Mouse (Mus musculus) heart, adult 11 months (tissue): ENCODE measurements around the gene Gm10775.

Experiments used
- DNase-seq: peaks from one replicate; pipeline ENCODE4 v3.0.0; 2022

Gm10775 gene

DNA sequence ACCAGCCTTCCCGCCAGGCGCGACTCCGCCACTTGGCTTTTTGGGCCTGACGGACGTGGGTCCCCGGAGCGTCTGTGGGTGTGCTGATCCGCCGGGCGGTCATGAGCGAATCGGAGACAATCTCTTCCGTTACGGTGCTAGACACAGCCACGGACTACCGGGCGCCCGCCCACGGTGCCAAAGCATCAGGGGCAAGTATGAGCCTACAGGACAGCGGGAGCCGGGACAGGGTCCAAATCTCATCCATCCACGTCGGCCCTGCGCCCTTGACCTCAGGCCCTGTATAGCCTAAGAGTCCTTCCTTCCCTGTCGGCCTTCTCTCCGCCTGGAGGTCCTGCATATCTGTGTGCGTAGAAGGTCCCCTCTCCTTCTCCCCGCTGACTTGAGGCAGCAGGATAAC lies at the start of gene Gm10775:
Gene Gm10775, plus strand, starts transcription at position 301 of the 400 bp plus-strand sequence.
- DNase-seq = no peak

DNA sequence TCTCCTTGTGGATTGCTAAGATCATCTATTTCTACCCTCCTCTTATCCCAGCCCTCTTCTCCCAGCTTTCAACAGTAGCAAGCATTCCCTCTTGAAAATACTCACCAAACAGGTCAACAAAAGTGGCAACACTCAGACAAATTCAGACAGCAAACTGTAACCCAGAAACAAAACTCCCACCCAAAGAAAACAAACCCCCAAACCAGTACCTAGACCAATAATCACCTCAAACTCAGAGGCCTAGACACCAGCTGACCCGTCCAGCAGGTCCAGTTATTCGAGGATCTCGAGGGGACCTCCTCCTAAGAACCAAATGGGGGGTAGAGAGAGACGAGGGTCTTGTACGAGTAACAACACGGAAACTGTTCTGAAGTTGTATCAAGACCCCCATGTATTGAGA lies 33.4 kb upstream of the Gm10775 start:
- no peak for DNase-seq

DNA sequence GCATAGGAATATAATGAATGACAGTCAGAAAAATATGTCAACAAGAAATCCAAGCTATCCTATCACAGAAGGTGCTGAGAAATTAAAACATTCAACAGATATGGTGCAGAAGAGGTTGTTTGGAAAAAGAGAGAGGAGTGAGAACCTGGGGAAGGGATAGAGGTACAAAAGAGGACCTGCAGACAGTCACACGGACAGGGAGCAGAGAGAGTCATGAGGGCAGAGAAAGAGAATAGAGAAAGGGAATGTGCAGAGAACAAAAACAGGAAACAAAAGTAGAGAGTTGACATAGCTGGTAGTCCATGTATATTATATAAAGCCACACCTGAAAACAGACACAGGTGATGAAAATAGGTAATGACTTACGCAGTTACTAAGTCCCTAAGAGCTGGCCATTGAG lies 32.7 kb upstream of the Gm10775 start:
- no peak for DNase-seq

DNA sequence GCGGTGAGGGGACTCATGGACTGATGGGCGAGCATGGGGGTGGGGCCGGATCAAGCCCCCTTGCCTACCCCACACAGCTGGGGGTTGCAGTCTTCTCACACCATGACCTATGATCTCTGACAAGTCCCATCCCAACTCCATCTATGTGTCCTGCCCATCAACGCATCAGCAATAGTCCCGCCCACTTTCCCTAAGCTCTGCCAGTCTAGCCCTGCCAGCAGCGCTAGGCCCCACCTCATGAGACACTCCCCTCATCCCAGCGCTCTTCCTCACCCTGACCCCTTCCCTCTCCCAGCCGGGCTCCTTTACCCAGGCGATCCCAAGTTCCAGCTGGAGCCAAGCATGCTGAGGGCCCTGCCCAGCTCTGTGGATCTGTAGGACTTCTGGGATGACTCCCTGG lies 22.1 kb upstream of the Gm10775 start:
- DNase-seq = no peak

DNA sequence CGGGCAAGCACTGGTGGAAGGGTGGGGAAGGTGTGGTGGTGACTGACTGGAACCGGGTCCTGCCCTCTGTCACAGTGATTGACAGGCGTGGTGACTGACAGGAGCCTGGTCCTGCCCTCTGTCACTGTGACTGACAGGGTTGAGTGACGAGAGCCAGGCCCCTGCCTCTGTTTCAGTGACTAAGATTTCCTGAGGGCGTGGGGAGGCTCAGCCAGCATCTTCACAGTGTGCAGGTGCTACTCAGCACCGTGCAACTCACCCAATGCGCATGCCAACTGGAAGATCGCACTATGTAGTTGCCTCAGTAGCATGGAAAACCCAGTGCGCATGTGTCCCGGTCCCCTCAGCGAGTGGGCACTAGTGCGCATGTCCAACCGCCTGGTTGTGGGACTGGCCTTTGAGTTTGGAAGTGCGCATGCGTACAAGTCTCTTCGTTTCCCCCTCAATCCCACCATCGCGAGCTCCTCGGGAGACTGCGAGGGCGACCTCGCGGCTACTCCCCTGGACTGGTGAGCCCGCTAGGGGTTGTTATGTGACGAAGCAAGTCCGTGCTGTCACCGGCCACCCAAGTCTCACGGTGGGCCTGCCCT lies 18.7 kb upstream of the Gm10775 start:
- DNase-seq = peak; percentile 100

DNA sequence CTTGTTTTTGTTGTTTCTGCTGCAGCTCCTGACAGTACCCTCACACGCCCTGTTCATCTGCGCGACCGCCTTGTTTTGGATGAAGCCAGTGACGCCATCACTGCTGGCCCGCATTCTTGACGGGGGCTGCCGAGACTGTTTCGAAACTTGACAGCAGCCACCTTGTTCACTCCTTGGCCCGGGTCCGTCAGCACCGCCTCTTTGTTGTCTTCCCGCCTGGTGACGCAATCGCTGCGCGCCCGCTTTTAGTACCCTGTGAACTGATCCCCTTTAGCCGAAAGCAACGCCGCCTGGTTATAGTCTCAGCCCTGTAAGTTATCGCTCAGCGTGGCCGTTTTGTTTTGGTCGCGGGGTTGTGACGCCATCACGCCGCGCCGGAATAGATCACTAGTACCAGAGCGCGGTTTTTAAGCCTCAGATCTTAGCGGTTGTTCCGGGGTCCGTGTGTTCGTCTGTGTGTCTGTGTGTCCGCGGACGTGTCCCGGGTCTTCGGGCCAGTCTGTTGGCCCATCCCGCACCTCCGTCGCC lies 18.2 kb upstream of the Gm10775 start:
- DNase-seq = peak; percentile 99

DNA sequence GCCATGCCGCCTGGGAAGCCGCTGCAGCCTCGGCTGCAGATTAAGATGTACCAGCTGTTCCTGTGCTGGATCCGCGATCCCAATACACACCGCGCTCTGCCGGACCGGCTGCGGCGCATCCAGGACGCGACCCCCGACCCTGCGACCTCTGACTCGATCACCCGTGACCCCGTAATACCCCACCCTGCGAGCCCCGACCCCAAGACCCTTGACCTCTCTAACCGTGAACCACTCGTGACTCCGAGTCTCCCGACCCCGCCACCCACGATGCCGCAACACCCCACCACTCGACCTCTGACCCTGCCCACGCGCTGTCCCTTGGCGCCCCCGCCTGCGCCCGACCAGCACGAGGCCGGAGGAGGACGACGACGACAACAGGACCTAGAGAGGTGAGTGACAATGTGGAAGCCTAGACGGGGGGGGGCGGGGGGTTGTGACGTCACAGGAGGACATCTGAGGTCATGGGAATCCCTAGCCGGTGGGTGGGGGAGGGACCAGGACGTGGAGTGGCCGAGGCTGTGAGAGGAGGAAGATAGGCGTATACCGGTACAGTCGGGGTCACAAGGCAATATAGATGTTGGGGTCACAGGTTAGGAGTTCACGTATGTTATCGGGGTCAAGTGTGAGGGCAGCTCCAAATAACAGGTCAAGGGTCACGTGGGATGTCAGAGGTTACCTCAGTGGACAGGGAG lies 17.6 kb upstream of the Gm10775 start:
- DNase-seq = peak; percentile 96

DNA sequence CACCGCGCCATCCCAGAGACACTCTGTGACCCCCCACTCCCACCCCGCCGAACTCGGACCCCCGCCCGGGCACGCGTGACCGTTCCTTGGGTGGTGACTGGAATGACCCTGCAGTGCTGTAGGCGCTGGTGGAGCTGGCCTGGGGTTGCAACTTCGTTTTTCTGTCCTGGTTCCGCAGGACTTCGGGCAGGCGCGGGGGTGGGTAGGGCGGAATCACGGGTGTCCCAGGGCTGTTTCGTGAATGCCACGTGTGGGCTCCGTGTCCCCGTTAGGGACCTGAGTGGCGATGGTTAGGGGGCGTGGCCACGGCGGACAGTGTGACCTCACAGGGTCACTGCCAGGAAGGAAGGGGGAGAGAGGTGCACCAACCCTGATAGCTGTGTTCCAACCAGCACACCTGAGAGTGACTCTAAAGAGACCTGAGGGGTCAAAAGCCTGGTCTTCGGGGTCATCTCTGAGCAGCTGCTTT lies 17.0 kb upstream of the Gm10775 start:
- DNase-seq = peak; percentile 89

DNA sequence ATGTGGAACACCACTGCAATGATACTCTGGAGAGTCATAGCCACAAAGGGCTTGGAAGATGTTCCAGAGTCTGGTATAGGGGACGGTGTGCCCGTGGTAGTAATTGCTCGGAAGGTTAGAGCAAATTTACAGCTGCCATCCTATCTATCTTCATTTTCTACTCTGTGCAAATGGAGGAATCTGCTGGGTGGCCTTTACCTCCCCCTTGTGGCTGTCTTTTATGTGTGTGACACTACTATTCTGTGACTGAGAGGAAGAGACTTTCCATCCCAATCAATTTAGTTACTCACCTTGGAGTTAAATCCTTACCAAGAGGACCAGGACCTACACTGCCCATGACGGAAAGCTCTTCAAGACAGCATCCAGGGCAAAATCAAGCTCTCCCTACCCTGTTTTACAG lies 16.1 kb upstream of the Gm10775 start:
- no peak for DNase-seq

DNA sequence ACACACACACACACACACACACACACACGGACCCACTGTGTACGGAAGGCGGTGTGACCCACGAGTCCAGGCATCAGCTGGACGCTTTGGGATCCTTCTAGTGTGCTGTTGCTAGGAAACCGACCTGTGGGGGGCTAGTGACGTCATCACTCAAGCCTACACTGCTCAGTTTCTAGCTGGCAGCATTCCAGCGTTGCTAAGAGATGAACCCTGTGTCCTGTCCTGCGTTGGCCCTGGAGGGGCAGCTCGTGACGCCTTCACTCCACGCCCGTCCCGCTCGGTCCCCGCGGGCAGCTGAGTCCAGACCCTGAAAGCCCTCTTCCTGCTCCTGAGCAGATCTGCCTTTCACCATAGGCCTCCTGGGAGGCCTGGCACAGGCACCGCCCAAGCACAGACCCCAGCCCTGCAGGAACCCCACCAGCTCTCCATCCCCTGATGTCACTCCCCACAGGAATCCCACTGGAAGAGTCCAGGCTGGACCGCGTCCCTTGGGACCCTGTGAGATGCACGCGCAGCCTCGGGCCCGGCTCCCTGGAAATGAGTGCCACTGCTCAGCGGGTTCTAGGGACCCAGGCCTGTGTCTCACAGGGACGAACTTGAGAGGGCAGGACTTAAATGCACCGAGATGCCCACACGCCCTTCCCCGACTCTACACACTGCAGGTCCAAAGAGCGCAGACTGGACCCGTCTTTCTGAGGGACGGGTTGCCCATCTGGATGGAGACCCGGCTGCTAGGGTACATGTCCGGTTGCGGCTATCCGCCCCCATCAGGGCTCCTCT lies 974 bp upstream of the Gm10775 start:
- peak; percentile 92 for DNase-seq

DNA sequence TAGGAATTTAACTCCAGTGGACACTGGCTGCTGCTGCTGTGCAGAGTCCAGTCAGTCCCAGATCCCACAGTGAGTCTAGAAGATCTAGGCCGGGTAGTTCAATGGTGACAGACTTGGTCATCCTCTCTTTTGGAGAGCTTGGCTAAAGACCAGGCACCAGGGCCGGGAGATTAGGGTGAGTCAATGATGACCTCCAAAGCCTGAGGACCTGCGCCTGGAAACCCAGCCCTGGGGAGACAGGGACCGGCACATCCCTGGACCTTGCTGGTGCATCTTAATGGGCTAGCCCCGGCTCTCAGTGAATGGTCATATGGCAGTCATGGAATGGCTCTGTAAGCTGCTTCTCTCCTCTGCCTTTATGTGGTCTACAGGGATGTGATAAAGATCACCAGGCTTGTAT lies 2.7 kb downstream of the Gm10775 start:
- DNase-seq = peak; percentile 63

DNA sequence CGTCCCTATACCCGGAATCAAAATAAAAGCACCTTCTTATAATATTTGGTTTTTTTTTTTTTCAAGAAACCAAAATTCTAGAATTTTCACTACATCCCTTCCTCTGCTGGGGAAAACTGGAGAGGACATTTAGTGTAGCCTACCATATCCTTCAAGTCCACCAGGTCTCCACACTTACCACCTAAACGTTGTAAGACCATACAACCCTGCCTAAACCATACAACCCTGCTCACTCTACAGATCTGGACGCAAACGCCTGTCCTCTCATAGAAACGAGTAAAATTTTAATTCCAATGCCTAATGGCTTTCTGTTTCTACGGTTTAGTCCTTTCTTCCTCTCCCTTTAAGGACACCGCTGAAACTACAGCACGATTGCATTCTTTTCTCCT lies 18.6 kb downstream of the Gm10775 start:
- no peak for DNase-seq

DNA sequence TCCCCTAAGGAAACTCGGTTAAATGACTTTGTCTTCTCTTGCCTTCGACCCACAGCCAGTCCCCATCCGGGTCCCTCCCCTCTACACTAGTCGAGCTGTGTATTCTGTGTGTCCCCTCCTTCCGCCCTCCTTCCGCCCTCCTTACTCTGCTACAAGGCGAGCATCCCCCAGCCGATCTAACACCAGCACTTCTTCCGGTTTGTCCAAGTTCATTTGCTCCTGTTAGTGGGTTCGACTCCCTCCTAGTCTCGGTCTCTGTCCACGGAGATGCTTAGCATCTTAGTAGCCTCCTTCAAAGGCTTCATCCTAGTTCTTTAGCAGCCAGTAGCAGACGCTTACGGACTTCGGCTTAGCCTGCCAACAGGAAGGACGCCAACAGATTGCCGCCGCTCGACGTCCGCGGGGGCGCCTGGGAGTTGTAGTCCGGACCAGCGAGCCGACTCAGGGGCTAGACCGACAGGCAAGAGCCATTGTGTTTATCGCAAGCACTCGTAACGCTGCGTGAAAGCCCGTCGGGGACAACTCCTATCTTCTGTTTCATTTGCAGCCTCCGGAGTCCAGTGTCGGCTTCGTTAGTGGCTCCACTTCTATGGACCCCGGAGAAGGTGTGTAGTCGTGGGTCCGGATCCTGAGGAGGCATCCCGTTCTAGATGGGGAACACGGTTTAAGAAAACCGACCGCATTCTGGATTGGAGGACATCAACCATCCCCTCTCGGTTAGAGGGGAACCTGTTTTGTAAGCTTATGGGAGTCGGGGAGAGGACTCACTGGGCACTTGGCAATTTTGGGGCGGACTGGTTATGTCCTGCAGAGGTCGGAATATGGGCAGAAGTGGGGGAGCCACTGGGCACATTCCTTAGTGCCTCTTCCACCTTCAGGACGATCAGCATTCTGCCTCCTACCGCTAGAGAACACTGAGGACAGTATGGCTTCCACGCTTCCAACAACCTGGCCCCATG lies 19.3 kb downstream of the Gm10775 start, which contains the start of gene Zfp369:
Gene Zfp369, plus strand, starts transcription at position 432 of the 959 bp plus-strand sequence.
- DNase-seq = peak; percentile 99

DNA sequence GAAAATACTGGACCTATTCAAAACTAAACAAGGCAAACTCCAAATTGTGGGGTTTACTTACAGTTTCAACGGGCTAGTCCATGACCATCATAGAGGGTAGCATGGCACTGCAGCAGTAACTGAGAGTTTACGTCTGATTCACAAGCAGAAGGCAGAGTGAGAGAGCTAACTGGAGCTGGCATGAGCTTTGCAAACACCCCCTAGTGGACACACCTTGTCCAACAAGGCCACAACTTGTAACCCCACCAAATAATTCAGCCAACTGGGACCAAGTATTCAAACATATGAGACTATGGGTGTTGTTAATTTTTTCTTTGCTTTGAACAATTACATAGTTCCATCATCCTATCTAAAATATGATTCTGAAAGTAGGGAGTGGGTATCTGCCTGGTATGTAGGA lies 27.4 kb downstream of the Gm10775 start:
- peak; percentile 27 for DNase-seq

DNA sequence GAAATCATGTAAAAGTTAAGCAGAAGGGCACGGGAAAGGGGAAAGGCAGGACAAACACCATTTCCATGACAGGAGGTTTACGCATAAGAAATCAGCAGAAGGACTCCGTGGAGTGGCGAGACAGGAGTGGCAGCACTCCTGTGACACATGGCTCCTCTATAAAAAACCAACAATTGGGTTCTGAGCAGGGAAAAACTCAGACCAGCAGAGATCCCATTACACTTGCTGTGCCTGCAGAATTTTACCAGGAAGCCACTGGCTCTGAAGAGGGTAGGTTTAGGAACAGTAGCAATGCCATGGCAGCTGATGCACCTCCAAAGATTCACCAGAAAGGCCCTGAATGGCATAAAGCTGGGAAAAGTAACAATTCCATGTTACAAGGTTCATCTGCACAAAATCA lies 37.0 kb downstream of the Gm10775 start:
- peak; percentile 66 for DNase-seq
